Mouse (Mus musculus): Measurements from ENCODE around the gene Tppp3.

DNA sequence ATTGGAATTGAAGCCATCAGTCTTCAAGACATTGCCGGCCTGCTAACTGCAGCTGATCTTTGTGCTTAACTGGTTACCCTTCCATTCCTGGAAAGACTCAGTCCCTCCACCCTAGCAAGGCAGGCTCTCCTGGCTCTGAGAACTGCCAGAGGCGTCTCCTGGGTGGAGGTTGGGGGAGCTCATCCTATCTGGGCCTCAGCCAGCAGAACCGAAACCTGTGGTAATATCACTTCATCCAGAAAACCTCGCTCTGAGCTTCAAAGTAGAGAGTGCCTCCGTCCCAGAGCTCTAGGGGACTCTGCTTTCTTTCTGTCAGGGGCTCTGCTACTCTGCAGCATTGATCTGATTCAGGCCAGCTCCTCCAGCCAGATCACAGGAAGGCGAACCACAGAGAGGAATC, 35.7 kb upstream of the Tppp3 start:
- TF ChIP-seq CTCF (IDR thresholded peaks at IDR 0.05; ENCODE audit: control insufficient read depth, insufficient read depth, low read length) (no peak), POLR2A (IDR thresholded peaks at IDR 0.05; ENCODE audit: borderline replicate concordance, control insufficient read depth, low read depth, low read length) (no peak)

Measured in bone marrow, adult 2 months (tissue).